Mouse (Mus musculus) gonadal fat pad, adult 2 months (tissue): ENCODE data around the gene Prx. TPM values are rescaled to one million over a fixed set of nuclear protein-coding genes. Genes with fewer than 3 reads are reported as not detected.

Source experiments
- DNase-seq: peaks from one replicate; pipeline ENCODE4 v3.0.0-alpha.2; 2012; ENCODE audit warnings: low read depth
- polyA plus RNA-seq: library from polyadenylated mRNA; depleted of rRNA; stranded (reverse); fragments of >200 nt; gene quantifications from 2 replicates; pipeline ENCODE4 v1.2.3, GENCODE M21; 2012; rRNA removed

Prx gene
- polyA plus RNA-seq, 1 experiment = 2.0 TPM

GRCm38 (mm10) chr7:27560291-27560887 lies 61.3 kb downstream of the Prx start:
- DNase-seq = no peak

GRCm38 (mm10) chr7:27560978-27561377 lies 61.9 kb downstream of the Prx start:
- DNase-seq = no peak

Other genes starting within 250 kb of the Prx start
- 20.4 and 22.4 TPM in 2 replicates for gene Numbl, start 240.9 kb upstream of the Prx start, polyA plus RNA-seq
- 199 and 260 TPM in 2 replicates for gene Ltbp4, start 161.6 kb upstream of the Prx start, polyA plus RNA-seq
- gene Shkbp1, start 143.3 kb upstream of the Prx start, polyA plus RNA-seq = 50.8 and 57.4 TPM in 2 replicates
- gene Gm20479, start 141.9 kb upstream of the Prx start, polyA plus RNA-seq = 0.33 TPM in 1 of 2 replicates, not detected in the other
- 0.23 and 0.32 TPM in 2 replicates for gene Sptbn4, start 51.6 kb upstream of the Prx start, polyA plus RNA-seq
- 95.5 and 103 TPM in 2 replicates for gene Blvrb, start 51.3 kb upstream of the Prx start, polyA plus RNA-seq
- gene Sertad3, start 25.6 kb upstream of the Prx start, polyA plus RNA-seq = 9.6 and 10.0 TPM in 2 replicates
- 23.0 and 23.7 TPM in 2 replicates for gene Sertad1, start 12.4 kb upstream of the Prx start, polyA plus RNA-seq
- gene Hipk4, start 23.9 kb downstream of the Prx start, polyA plus RNA-seq = 1.2 and 1.3 TPM in 2 replicates
- gene Pld3, start 53.9 kb downstream of the Prx start, polyA plus RNA-seq = 159 and 188 TPM in 2 replicates
- gene 2310022A10Rik, start 53.9 kb downstream of the Prx start, polyA plus RNA-seq = 17.0 and 17.7 TPM in 2 replicates
- gene Akt2, start 92.2 kb downstream of the Prx start, polyA plus RNA-seq = 143 and 174 TPM in 2 replicates
- not detected in 2 replicates for gene Ttc9b, start 154.6 kb downstream of the Prx start, polyA plus RNA-seq
- 20.1 and 22.1 TPM in 2 replicates for gene Map3k10, start 175.3 kb downstream of the Prx start, polyA plus RNA-seq
- 0.51 and 0.85 TPM in 2 replicates for gene Zfp607b, start 190.0 kb downstream of the Prx start, polyA plus RNA-seq
- gene Zfp60, start 232.1 kb downstream of the Prx start, polyA plus RNA-seq = 3.3 and 3.4 TPM in 2 replicates